Mouse (Mus musculus) ES-CJ7 (cell line): ENCODE data around the gene Dusp5.
"Not testable (repeated sequence)": the region's sequence is repeated elsewhere in the genome, so short reads cannot be mapped to it uniquely, and the experiment has no call there.

Experiments
- DNase-seq: peaks from one replicate; pipeline ENCODE4 v3.0.0; 2011; ENCODE audit warnings: low read depth, low spot score

The Dusp5 gene

GRCm38 (mm10) chr19:53528752-53529454 lies at the start of gene Dusp5:
TSS of gene Dusp5 (plus strand) at chr19:53529109.
- DNase-seq: peak; percentile 95

- DNase-seq: no peak
Measured at GRCm38 (mm10) chr19:53479590-53479989, 49.3 kb upstream of the Dusp5 start.

GRCm38 (mm10) chr19:53482093-53482492 lies 46.8 kb upstream of the Dusp5 start:
- DNase-seq: no peak

GRCm38 (mm10) chr19:53482527-53482926 lies 46.4 kb upstream of the Dusp5 start:
- no peak for DNase-seq

GRCm38 (mm10) chr19:53483984-53484383 lies 44.9 kb upstream of the Dusp5 start:
- DNase-seq: no peak

- no peak for DNase-seq
Measured at GRCm38 (mm10) chr19:53484918-53485317, 44.0 kb upstream of the Dusp5 start.

GRCm38 (mm10) chr19:53489187-53489586 lies 39.7 kb upstream of the Dusp5 start:
- no peak for DNase-seq

- no peak for DNase-seq
Measured at GRCm38 (mm10) chr19:53489910-53490309, 39.0 kb upstream of the Dusp5 start.

- no peak for DNase-seq
Measured at GRCm38 (mm10) chr19:53490898-53491297, 38.0 kb upstream of the Dusp5 start.

GRCm38 (mm10) chr19:53492528-53492927 lies 36.4 kb upstream of the Dusp5 start:
- no peak for DNase-seq

GRCm38 (mm10) chr19:53493866-53494265 lies 35.0 kb upstream of the Dusp5 start:
- no peak for DNase-seq

- no peak for DNase-seq
Measured at GRCm38 (mm10) chr19:53497910-53498309, 31.0 kb upstream of the Dusp5 start.

GRCm38 (mm10) chr19:53499049-53499448 lies 29.9 kb upstream of the Dusp5 start:
- no peak for DNase-seq

- no peak for DNase-seq
Measured at GRCm38 (mm10) chr19:53499451-53499940, 29.4 kb upstream of the Dusp5 start.

GRCm38 (mm10) chr19:53500298-53501006 lies 28.5 kb upstream of the Dusp5 start:
- peak; percentile 17 for DNase-seq

GRCm38 (mm10) chr19:53501239-53501638 lies 27.7 kb upstream of the Dusp5 start:
- not testable (repeated sequence) for DNase-seq

- DNase-seq: no peak
Measured at GRCm38 (mm10) chr19:53501765-53502164, 27.1 kb upstream of the Dusp5 start.

GRCm38 (mm10) chr19:53502891-53503371 lies 26.0 kb upstream of the Dusp5 start:
- no peak for DNase-seq

- DNase-seq: no peak
Measured at GRCm38 (mm10) chr19:53504181-53504580, 24.7 kb upstream of the Dusp5 start.

GRCm38 (mm10) chr19:53505728-53506127 lies 23.2 kb upstream of the Dusp5 start:
- no peak for DNase-seq

- no peak for DNase-seq
Measured at GRCm38 (mm10) chr19:53507497-53507896, 21.4 kb upstream of the Dusp5 start.

- no peak for DNase-seq
Measured at GRCm38 (mm10) chr19:53511244-53511934, 17.5 kb upstream of the Dusp5 start.
